Mouse (Mus musculus) heart, embryonic 10.5 days (tissue): ENCODE results near the gene Luc7l. TPM values are rescaled to one million over a fixed set of nuclear protein-coding genes. Genes with fewer than 3 reads are reported as not detected.

Experiments used
- polyA plus RNA-seq: library from polyadenylated mRNA; unstranded; fragments of >200 nt; fragmentation: Nextera tagmentation; extraction: Ambion mirVana; gene quantifications from 2 replicates; pipeline ENCODE4 v1.2.1, GENCODE M21; 2016

Luc7l gene
- polyA plus RNA-seq, 1 experiment from 2014 or later, result 100 TPM

Other genes starting within 250 kb of the Luc7l start
- gene Rab11fip3, start 183.3 kb upstream of the Luc7l start, polyA plus RNA-seq, result 12.3 and 16.6 TPM in 2 replicates
- 32.8 and 39.6 TPM in 2 replicates for gene Decr2, start 162.6 kb upstream of the Luc7l start, polyA plus RNA-seq
- 115 and 137 TPM in 2 replicates for gene Nme4, start 157.3 kb upstream of the Luc7l start, polyA plus RNA-seq
- gene Tmem8, start 139.6 kb upstream of the Luc7l start, polyA plus RNA-seq, result 0.71 and 1.2 TPM in 2 replicates
- gene Mrpl28, start 129.4 kb upstream of the Luc7l start, polyA plus RNA-seq, result 273 and 284 TPM in 2 replicates
- gene Axin1, start 114.2 kb upstream of the Luc7l start, polyA plus RNA-seq, result 5.5 and 7.0 TPM in 2 replicates
- 2.0 and 2.4 TPM in 2 replicates for gene Pdia2, start 53.8 kb upstream of the Luc7l start, polyA plus RNA-seq
- 4.2 and 5.3 TPM in 2 replicates for gene Rgs11, start 49.9 kb upstream of the Luc7l start, polyA plus RNA-seq
- 8.2 and 10.0 TPM in 2 replicates for gene Arhgdig, start 45.1 kb upstream of the Luc7l start, polyA plus RNA-seq
- gene Fam234a, start 8.7 kb upstream of the Luc7l start, polyA plus RNA-seq, result 36.0 and 42.4 TPM in 2 replicates
- 1.3 and 1.8 TPM in 2 replicates for gene Neurl1b, start 161.9 kb downstream of the Luc7l start, polyA plus RNA-seq